Mouse (Mus musculus): Measurements from ENCODE around the gene Sept1.

The Sept1 gene

DNA sequence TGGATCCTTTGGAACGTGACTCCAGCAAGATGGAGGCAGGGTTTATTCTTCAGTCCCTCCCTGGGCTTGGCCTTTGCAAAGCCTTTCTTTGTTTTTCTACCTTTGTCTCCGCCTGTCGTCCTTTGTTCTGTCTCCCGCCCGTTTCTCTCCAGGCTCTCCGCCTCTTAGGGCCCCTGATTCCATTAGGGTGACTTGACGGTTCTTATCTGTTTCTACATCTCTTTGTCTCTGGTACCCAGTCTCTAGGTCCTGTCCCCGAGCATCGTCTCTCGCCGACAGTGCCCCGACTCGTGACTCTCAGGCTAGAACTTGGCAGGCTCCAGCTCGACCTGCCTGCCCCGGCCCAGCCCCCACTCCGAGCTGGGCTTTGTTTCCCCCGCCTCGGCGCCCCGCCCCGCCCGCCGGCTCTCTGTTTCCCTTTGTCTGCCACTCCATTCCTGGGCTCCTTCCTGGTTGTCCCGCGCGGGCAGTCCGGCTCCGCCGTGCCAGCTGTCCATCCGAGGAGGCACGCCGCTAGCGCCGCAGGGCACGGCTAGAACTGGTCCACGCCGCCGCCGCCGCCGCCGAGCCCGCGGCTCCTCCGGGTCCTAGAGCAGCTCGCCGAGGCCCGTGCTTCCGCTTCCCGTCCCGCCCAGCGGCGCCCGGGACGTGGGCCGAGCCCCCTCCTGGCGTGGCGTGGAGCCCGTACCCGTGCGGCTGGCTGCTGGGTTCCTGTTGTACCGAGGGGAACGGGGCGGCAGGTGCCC lies at the start of gene Sept1, which contains the start of gene Zfp553:
Gene Sept1 (minus strand): TSS at position 509 of the 746 bp plus-strand sequence.
Gene Zfp553 (plus strand): TSS at position 440 of the 746 bp plus-strand sequence.
- peak; percentile 73 for DNase-seq (ENCODE audit: low spot score)

DNA sequence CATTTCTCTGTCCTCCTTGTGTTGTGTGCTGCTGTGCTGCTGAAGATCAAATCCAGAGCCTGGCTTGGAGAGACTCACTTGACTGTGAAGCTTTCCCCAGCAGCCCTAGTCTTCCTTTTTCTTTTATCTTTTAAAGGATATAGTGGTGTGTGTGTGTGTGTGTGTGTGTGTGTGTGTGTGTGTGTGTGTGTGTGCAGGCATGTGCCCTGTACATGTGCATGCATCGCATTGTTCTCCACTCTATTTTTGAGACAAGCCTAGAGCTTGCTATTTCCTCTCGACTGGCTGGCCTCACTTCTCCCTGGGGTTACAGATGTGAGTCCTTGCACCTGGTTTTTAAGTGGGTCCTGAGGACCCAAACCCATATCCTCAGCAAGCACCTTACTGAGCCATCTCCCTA lies 49.3 kb upstream of the Sept1 start:
- no peak for DNase-seq (ENCODE audit: low spot score)

DNA sequence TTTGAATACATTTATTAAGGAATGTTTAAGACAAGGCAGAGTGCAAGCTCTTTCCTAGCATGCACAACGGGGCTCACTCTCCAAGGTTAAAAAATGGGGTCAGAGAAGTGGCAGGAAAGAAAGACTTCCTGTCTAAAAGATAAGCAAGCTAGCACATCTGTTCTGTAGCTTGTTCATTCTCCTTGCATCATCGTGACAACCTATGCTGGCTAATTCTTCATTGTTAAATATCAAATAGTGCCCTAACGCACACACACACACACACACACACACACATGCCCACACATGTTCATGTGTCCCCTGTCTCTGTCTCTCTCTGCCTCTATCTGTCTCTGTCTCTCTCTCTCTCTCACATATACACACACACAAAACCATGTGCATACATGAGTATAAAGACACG lies 48.2 kb upstream of the Sept1 start:
- DNase-seq (ENCODE audit: low spot score) = no peak

DNA sequence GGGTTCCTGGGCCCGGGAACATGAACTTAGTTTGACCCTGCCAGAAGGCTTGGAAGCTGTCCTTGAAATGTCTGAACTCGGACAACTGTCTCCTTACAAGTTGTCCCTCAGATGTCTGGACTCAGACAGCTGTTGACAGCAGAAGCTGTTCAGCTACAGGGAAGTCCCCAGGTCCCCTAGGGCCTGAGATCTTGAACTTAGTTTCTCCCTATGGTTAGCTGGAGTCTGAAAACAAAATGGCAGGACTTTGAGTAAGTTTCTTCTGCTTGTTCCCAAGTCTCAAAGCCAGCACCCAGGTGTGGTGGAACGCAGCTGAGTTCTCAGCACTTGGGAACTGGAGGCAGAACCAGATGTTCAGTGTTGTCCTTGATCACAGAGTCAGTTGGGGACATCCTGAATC lies 47.2 kb upstream of the Sept1 start:
- no peak for DNase-seq (ENCODE audit: low spot score)

DNA sequence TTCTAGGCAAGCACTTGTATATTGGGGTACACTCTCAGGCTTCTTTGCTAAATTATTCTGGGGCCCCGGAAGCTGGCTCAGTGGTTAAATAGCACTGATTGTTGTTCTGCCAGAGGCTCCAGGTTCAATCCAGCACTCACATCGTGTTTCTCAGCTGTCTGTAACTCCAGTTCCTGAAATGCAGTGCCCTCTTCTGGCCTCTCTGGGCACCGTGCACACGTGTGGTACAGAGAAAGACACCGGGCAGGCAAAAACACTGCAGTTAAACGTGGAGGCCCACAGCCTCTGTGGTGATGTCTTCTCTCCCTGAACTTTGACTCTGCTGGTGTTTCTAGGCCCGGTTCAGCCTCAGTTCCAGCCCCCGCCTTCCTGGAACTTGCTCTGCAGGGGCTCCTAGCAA lies 45.4 kb upstream of the Sept1 start:
- no peak for DNase-seq (ENCODE audit: low spot score)

DNA sequence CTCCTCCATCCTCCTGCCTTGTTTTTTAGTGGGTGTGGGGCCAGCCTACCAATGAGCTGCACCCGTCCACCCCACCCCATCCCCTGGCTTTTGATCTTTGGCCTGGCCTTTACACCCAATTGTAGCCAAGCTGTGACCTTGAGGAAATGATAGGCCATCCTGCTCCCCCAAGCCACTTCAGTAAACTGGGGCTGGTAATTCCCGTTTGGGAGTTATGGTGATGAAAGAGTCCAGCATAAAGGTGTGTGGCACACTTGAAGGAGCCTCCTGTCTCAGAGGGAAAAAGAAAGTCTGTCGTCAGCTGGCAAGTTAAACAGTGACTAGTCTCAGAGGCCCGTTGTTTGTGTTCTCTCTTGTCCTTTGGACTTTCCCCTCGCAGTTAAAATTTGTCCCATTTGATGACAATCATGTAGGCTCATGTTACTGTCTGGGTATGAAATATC lies 43.6 kb upstream of the Sept1 start:
- DNase-seq (ENCODE audit: low spot score) = no peak

DNA sequence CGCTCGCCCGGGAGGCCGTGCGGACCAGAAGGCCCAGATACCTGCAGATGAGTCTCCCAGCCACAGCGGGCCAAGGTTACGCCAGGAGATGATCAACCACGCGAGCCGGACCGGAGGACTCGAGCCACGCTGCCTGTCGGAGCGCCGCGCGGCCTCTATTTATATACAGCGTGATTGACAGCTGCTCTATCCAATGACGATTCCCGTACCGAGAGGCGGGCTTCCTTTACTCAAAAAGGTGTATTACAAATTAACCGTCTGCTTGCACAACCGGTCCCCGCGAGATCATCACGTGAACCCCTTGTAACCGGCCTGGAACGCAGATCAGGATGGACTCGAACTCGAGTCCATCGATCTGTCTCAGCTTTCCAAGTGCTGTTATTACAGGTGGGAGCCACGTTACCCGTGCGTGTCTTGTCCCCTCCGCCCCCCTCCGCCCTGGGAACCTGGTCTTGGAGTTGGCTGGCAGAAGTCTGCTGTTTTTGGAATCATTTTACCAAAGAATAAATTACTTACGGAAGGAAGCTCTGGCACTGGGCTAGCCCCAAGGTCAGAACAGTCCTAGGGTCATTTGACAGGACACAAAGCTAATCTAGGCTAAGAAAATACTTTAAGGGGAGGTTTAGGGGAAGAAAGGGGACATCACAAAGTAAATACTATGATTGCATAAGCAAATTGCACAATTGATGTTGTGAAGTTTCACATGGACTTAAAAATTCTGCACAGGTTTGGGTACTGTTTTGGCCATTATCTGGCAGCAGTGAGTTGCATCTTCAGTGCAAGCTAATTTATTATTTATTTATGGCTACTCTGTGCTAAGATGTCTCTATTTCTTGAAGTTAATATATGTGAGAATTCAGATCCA lies 41.2 kb upstream of the Sept1 start, which contains the start of gene Sephs2:
Gene Sephs2 (minus strand): TSS at position 131 of the 865 bp plus-strand sequence.
- peak; percentile 98 for DNase-seq (ENCODE audit: low spot score)

DNA sequence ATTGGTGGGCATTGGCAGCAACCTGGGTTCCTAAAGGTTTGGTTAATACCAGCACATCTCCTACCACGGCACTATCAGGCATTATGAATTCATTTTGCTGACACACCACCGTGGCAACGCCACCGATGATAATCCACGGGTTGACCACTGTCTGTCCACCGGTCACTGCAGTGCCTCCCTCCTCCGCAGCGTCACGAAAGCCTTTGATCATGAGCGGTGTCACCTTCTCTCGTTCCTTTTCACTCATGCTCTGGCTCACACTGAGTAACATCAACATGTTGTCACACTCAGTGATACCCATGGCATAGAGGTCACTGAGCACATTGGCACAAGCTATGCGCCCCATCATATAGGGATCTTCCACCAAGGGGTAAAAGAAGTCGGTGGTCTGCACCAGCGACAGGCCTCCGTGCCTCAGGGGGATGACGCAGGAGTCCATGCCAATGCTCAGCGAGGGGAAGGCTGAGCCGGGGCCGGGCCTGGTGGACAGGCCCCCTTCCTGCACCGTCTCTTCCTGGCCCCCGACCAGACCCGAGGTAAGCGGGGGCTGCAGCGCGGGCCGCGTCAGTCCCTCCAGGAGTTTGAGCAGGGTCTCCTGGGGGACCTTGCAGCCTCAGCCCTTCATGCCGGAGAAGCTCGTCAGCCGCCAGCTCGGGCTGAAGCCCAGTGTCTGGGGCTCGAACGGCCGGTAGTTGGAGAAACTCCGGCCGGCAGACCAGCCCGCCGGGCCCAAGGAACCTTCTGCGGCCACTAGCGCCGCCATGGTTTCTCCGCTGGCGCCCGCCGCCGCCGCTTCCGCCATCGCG lies 40.4 kb upstream of the Sept1 start:
- peak; percentile 28 for DNase-seq (ENCODE audit: low spot score)

DNA sequence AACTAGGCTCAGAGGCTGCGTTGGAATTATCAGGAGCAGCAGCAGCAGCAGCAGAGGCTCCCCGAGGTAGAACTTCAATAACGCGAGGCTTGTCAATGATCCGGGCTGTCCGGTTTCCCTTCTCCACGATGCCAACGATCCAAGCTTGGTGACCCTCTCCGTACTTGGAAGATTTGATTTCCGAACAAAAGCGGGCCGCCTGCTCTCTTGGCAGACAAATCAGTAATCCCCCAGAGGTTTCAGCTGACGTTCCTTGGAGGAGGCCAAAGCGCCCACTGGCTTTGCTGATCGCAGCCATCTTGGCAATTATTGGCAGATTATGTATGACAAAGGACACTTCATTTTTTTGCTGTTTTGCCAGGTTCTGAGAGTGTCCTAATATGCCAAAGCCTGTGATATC lies 39.6 kb upstream of the Sept1 start:
- no peak for DNase-seq (ENCODE audit: low spot score)

DNA sequence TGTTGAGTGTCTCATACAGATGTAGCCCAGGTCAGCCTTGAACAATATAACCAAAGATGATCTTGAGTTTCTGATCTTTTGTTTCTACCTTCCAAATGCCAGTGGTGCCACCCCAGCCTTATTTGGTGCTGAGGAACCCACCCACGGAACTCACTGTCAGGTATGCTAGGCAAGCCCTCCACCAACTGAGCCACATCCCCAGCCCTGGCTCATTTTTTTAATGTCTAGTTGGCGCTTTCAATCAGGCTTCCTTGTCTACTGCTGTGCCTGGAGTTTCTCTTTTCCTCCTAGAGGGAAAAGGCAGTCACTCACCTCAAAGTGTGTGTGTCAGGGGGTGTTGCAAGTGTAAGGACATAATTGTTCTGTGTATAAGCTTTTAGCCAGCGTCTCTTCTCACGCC lies 38.2 kb upstream of the Sept1 start:
- DNase-seq (ENCODE audit: low spot score) = no peak

DNA sequence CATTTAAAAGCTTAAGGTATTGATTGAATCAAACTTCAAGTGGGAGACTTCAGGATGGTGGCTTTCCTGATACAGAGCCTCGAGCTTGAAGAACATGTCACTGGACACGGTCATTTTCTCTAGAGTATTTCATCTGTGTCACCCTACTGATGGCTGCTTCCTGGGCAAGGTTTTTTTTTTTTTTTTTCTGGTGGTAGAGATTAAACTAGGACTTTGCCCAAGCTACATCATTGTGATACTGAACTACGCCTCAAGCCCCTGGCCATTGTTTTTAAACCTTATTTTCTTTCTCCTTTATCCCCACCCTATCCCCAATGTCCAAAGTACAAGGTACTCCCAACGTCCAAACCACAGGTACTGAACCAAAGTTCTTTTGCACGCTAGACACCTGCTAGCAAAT lies 37.7 kb upstream of the Sept1 start:
- no peak for DNase-seq (ENCODE audit: low spot score)

DNA sequence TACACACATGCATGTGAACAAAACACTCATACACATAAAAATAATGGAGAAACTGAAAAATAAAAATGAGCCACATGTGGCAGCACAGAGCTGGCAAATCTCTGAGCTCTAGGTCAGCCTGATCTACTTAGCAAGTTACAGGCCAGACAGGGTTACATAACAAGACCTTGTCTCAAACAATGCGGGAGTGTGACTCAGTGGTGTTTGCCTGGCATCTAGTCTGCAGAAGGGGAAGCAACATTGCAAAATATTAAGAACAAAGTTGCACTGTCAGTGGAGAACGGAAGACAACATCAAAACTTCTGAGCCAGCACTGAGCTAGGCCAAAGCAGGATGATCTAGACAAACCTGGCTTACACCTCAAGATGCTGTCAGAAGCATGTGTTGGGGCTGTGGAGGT lies 37.3 kb upstream of the Sept1 start:
- DNase-seq (ENCODE audit: low spot score) = no peak

DNA sequence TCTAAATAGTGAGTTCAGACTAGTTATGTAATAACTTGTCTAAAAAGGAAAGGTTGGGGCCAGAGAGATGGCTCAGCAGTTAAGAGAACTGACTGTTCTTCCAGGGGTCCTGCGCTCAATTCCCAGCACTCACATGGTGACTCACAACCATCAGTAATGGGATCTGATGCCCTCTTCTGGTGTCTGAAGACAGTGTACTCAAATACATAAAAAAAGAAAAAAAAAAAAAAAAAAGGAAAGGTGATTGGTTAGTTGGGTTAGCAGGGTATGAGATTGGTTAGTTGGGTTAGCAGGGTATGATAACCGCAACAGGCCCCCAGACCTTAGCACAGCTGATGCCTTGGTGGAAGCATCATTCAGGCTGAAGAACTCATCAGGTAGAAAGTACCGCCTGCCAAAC lies 30.6 kb upstream of the Sept1 start:
- no peak for DNase-seq (ENCODE audit: low spot score)

DNA sequence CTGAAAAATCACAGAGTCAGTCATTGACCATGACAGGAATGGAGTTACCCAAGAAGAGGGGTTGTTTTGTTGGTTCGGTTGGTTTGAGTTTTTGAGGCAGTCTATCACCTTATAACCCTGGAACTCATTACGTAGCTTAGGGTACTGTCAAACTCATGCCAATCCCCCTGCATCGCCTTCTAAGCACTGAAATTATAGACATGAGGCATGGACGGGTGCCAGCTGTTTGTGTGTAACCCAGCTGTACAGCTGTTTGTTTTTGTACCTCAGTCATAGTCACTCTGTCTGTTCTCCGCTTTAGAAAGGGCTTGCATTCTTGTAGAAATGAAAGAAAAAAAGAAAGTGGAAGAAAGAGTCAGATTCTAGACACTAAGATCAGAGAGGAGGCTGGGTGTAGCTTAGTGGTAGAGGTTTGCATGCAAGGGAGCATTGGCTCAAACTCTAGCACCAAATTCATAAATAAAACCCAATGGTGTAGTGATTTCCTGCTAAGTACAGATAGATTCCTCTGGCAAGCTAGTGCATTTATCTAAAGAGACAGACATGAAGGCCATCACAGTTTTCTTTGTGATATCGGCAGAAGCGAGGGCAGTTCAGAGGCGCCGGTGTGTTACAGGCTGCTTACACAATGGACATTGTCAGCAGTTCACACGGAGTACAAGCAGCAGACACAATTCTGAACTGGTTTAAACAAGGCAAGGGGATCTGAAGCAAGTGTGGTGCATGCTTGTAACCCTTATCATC lies 29.5 kb upstream of the Sept1 start:
- DNase-seq (ENCODE audit: low spot score) = no peak

DNA sequence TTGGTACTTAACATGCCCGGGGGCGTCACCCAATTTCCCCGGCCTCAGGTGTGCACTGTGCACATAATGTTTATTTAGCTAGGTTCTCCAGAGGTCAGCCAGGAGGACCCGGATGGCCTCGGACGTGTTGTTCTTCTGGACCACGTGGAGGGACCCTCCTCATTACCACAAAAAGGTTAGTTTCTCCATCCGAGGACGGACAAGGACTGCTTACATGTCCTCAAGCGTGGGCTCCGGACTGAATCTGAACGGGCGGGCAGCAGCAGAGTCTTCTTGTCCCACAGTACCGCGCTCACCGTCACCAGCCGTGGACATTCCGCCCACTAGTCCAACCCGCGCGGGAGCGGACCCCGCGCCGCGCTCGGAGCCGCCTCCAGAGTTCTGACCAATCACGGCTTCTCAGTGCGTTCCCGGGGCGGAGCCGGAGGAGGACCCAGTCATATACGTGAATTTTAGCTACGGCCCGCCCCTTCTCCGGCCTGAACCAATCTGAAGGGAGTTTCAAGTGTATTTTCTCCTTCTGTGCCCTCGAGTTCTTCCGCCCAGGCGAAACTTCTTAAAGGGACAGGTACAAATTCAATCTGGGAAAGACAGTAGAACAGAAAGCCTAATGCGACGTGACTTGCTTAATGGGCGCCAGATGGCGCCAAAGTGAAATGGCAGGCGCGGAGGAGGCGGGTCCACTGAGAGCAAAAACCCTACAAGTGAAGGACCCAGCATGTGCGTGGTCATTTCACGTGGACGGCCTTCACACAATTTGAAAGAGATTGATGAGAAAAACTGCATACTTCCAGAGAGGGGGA lies 27.6 kb upstream of the Sept1 start, which contains the start of gene Dctpp1:
Gene Dctpp1 (minus strand): TSS at position 401 of the 803 bp plus-strand sequence.
- peak; percentile 88 for DNase-seq (ENCODE audit: low spot score)

DNA sequence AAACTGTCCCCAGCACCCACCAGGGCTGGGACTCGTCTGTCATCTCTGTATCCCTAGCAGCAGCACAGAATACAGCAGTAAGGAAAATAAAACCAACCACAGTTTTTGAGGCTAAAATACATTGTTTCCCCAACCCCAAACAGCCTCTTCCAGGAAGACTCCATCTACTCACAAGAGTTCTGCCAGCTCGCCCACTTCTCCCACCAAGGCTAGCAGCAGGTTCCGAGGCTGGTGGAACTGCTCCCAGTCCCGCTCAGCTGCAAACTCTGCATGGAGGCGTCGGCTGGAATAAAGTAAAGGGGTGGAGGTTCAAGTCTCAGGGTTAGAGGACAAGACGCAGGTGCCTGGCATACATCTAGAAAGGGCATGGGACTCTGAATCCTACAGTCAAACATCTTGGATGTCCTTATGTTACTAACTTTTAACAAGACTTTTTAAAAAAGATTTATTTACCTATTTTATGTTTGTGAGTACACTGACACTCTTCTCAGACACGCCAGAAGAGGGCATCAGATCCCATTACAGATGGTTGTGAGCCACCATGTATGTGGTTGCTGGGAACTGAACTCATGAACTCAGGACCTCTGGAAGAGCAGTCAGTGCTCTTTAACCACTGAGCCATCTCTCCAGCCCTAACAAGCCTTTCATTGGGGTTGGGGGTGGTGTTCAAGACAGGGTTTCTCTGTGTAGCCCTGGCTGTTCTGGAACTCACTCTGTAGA lies 26.4 kb upstream of the Sept1 start:
- no peak for DNase-seq (ENCODE audit: low spot score)

DNA sequence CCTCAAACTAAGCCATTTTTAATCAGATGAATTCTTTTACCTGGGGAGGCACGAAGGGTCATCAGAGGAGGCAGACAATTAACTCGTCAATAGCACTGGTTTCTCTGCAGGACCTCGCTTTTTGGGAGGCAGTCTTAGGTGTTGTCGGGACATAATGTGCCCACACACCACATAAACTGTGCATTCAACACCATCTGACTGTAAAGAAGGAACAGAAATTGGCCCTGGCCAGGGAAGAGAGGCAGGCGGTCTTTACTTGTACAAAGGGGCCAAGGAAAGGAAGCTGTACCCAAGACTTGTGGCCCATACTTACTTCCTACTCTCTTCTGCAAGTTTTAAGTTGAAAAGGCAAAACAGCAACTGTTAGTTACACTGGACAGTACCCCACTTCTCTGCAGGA lies 23.6 kb upstream of the Sept1 start:
- no peak for DNase-seq (ENCODE audit: low spot score)

DNA sequence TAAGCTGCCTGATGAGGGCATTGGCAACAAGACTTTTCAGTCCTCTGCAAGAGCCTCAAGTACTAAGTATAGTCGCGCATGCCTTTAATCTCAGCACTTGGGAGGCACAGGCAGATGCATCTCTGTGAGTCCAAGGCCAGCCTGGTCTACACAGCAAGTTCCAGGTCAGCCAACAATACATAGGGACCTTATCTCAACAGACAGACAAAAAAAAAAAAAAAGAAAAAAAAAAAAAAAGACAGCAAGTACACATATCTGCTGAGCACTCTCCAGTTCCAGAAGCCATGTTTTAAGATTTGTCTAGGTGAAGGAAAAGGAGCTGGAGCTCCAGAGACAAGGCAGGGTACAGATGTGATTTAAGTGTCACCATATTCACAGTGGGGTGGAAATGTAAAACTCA lies 23.0 kb upstream of the Sept1 start:
- DNase-seq (ENCODE audit: low spot score) = no peak

DNA sequence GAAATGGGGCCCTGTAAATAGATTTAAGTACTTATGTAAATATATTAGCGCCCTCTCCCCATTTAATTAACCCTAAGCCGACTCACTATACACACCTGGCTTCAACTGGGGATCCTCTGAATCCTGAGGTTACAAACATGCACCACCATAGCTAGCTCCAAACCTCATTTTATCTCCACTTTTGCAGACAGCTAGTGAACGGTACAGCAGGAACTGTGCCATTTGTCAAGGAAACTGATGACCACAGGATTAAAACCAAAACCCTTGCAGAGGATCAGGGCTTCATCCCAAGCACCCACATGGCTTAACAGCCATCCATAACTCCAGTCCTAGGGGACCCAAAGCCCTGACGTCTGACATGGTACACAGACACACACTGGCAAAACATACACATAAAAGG lies 22.1 kb upstream of the Sept1 start:
- DNase-seq (ENCODE audit: low spot score) = no peak

Data from ovary, postnatal 14 days (tissue).